Mouse (Mus musculus): Measurements from ENCODE around the gene Exoc1.

GRCm38 (mm10) chr5:76537578-76537977, 8.5 kb downstream of the Exoc1 start:
- no peak for TF ChIP-seq CTCF (IDR thresholded peaks at IDR 0.05; ENCODE audit: low read depth)
- TF ChIP-seq EP300 (optimal IDR thresholded peaks at IDR 0.05) = no peak
